Mouse (Mus musculus) midbrain, embryonic 11.5 days (tissue): ENCODE results near the gene Pip5k1b. TPM values are rescaled to one million over a fixed set of nuclear protein-coding genes. Genes with fewer than 3 reads are reported as not detected.

Experiments used
- ATAC-seq: fragments of 200-750 bp; cut with Nextera tagmentation; 2 replicates; pipeline ENCODE4 v1.8.0; 2017; ENCODE audit warnings: moderate TSS enrichment, moderate library complexity; ENCODE audit not compliant: low FRiP score
- DNase-seq: peaks from one replicate; pipeline ENCODE4 v3.0.0; 2015; ENCODE audit warnings: low spot score; ENCODE audit errors: missing footprints
- H3K27ac ChIP-seq: fragments of 300-500 bp; sonication (generic); 2 replicates; pipeline ENCODE4 v1.5.1; 2014; ENCODE audit warnings: low read depth, low read length
- H3K27me3 ChIP-seq: fragments of 300-500 bp; sonication (generic); 2 replicates; pipeline ENCODE4 v1.6.1; 2014; ENCODE audit warnings: mild to moderate bottlenecking, low read length, moderate library complexity, mixed read lengths; ENCODE audit not compliant: control insufficient read depth, insufficient read depth
- H3K36me3 ChIP-seq: fragments of 300-500 bp; sonication (generic); 2 replicates; pipeline ENCODE4 v1.6.1; 2014; ENCODE audit warnings: mild to moderate bottlenecking, low read length, moderate library complexity, mixed read lengths; ENCODE audit not compliant: control insufficient read depth, insufficient read depth
- H3K4me1 ChIP-seq: fragments of 300-500 bp; sonication (generic); 2 replicates; pipeline ENCODE4 v1.6.1; 2014; ENCODE audit warnings: low read length; ENCODE audit not compliant: control insufficient read depth, insufficient read depth
- H3K4me2 ChIP-seq: fragments of 300-500 bp; sonication (generic); 2 replicates; pipeline ENCODE4 v1.6.1; 2014; ENCODE audit warnings: mild to moderate bottlenecking, moderate library complexity
- H3K4me3 ChIP-seq: fragments of 300-500 bp; sonication (generic); 2 replicates; pipeline ENCODE4 v1.5.1; 2014; ENCODE audit warnings: low read depth, low read length
- H3K9ac ChIP-seq: fragments of 300-500 bp; sonication (generic); 2 replicates; pipeline ENCODE4 v1.6.1; 2014; ENCODE audit warnings: low read length
- H3K9me3 ChIP-seq: fragments of 300-500 bp; sonication (generic); 2 replicates; pipeline ENCODE4 v1.6.1; 2016; ENCODE audit warnings: low read length; ENCODE audit not compliant: control insufficient read depth
- WGBS: fragments of 180-500 bp; shearing (Covaris S2); extraction: QIAGEN DNeasy Blood & Tissue Kit; methylation state at CpG from one replicate; pipeline ENCODE4 v1.1.7; 2014; 5-methylcytosine and 5-hydroxymethylcytosine counted together
- polyA plus RNA-seq: library from polyadenylated mRNA; unstranded; fragments of >200 nt; fragmentation: Nextera tagmentation; extraction: Ambion mirVana; gene quantifications from 2 replicates; pipeline ENCODE4 v1.2.1, GENCODE M21; 2014

Pip5k1b gene
- polyA plus RNA-seq, 1 experiment from 2014 or later, result 2.3 TPM

DNA sequence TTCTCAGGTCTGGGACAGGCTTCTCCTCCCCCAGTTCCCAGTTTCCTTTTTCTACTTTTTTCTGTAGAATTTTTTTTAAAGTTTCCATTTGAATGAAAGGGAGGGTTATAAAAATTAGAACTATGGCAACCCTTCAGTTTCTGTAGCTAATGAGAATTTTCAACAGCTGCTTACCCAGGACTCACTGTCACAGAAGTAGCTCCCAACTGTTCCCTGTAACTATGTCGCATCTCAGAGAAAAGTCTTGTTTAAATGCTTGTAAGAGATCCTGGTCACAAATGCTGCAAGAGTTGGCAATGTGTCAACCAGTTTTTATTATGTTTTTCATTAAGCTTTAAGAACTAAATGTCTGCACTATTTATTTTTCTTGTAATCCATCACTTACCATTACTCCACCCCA lies 188.9 kb downstream of the Pip5k1b start:
- Histone ChIP-seq H3K4me3 (no peak overlapping the region), H3K4me2 (no peak overlapping the region), H3K9me3 (no peaks in the 10 kb centered on the region), H3K36me3 (no peaks in the 10 kb centered on the region), H3K27me3 (no peaks in the 10 kb centered on the region), H3K27ac (no peak overlapping the region), H3K9ac (no peak overlapping the region), H3K4me1 (peaks cover 3% of the 10 kb centered on the region; the same call in 1 of the 2 replicates)
- no peak for ATAC-seq
- 94% methylated on average over 1 of the region's 1 CpGs for WGBS
- DNase-seq, result no peak

DNA sequence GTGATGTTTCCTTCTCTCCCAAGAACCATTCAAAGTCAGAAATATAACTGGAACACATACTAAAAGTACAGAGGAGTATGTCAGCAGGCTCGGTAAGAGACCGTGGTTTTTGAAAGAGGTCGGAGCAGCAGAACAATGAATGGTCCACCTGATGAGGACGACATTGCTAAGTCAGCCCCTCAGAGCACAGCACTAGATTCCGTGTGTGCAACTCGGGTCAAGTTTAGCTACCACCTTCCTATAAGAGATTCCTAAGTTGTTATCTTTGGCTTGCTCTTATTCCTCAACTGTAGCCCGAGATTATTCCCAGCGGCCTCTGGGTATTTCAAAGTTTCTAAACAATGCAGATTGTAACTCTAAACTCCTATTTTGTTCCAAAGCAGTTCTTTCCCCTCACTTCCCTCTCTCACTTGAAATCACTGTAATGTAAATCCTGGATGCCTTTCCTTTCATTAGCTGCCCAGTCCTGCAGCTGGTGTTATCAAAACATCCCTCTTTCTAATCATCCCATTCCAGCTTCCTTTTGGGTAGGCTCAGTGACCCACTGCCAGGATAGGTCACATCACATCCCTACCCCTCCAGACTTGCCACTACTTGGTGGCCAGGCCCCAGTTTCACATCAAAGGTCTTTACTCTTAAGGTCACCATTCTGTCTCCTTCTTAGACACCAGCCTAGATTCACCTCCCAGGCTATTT lies 192.9 kb downstream of the Pip5k1b start:
- no peak overlapping the region for H3K4me2 ChIP-seq
- H3K9ac ChIP-seq, result no peak overlapping the region
- no peak for ATAC-seq
- H3K27me3 ChIP-seq, result no peaks in the 10 kb centered on the region
- H3K27ac ChIP-seq, result no peak overlapping the region
- no peaks in the 10 kb centered on the region for H3K36me3 ChIP-seq
- DNase-seq, result no peak
- no peaks in the 10 kb centered on the region for H3K4me1 ChIP-seq
- 70% methylated on average over 8 of the region's 8 CpGs for WGBS
- no peak overlapping the region for H3K4me3 ChIP-seq
- no peaks in the 10 kb centered on the region for H3K9me3 ChIP-seq

DNA sequence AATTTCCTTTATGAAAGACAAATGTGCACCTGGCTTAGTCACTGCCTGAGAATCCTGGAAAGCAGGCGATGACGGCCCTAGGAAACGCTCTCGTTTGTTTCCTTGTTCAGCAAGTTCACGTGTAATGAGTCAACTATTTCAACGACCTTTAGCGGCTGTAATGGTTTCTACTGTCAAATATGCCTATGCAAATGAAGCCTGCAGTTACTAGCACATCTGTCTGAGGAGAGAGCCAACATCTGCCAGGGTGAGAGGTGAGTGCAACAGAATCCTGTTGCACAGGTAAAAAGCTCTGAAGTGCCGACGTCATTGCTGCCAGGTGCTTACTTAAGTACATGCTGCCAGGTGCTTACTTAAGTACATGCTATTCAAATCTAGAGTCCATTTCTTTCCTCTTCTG lies 196.4 kb downstream of the Pip5k1b start:
- H3K4me3 ChIP-seq, result no peak overlapping the region
- no peaks in the 10 kb centered on the region for H3K36me3 ChIP-seq
- no peaks in the 10 kb centered on the region for H3K4me1 ChIP-seq
- H3K9ac ChIP-seq, result no peak overlapping the region
- H3K4me2 ChIP-seq, result no peak overlapping the region
- DNase-seq (no peak), ATAC-seq (no peak)
- H3K27ac ChIP-seq, result no peak overlapping the region
- H3K27me3 ChIP-seq, result no peaks in the 10 kb centered on the region
- H3K9me3 ChIP-seq, result no peaks in the 10 kb centered on the region
- WGBS, result 92% methylated on average over 9 of the region's 9 CpGs

- ATAC-seq (no peak), DNase-seq (no peak)
- 76% methylated on average over 5 of the region's 5 CpGs for WGBS
- H3K4me1 ChIP-seq, result no peaks in the 10 kb centered on the region
- H3K9me3 ChIP-seq, result no peaks in the 10 kb centered on the region
- H3K4me3 ChIP-seq, result no peak overlapping the region
- no peak overlapping the region for H3K27ac ChIP-seq
- no peaks in the 10 kb centered on the region for H3K27me3 ChIP-seq
- no peak overlapping the region for H3K9ac ChIP-seq
- H3K36me3 ChIP-seq, result no peaks in the 10 kb centered on the region
- no peak overlapping the region for H3K4me2 ChIP-seq
Observed at GRCm38 (mm10) chr19:24352298-24352959, 203.2 kb downstream of the Pip5k1b start.

- H3K4me2 ChIP-seq, result no peak overlapping the region
- no peaks in the 10 kb centered on the region for H3K9me3 ChIP-seq
- no peak overlapping the region for H3K4me3 ChIP-seq
- no peak for ATAC-seq
- WGBS, result 93% methylated on average over 8 of the region's 8 CpGs
- no peaks in the 10 kb centered on the region for H3K36me3 ChIP-seq
- no peak overlapping the region for H3K27ac ChIP-seq
- no peak for DNase-seq
- no peak overlapping the region for H3K9ac ChIP-seq
- H3K27me3 ChIP-seq, result no peaks in the 10 kb centered on the region
- no peaks in the 10 kb centered on the region for H3K4me1 ChIP-seq
Observed at GRCm38 (mm10) chr19:24344501-24344900, 211.2 kb downstream of the Pip5k1b start.

- Histone ChIP-seq H3K36me3 (no peaks in the 10 kb centered on the region), H3K4me1 (no peaks in the 10 kb centered on the region), H3K27ac (no peak overlapping the region), H3K4me2 (no peak overlapping the region), H3K4me3 (no peak overlapping the region), H3K27me3 (no peaks in the 10 kb centered on the region), H3K9me3 (no peaks in the 10 kb centered on the region), H3K9ac (no peak overlapping the region)
- ATAC-seq, result no peak
- DNase-seq, result no peak
- WGBS, result 89% methylated on average over 5 of the region's 5 CpGs
Observed at GRCm38 (mm10) chr19:24342786-24343185, 212.9 kb downstream of the Pip5k1b start.

GRCm38 (mm10) chr19:24336370-24337076 lies 219.1 kb downstream of the Pip5k1b start:
- ATAC-seq (no peak), DNase-seq (no peak)
- Histone ChIP-seq H3K36me3 (no peaks in the 10 kb centered on the region), H3K4me1 (no peaks in the 10 kb centered on the region), H3K4me3 (no peak overlapping the region), H3K27ac (no peak overlapping the region), H3K9ac (no peak overlapping the region), H3K27me3 (no peaks in the 10 kb centered on the region), H3K4me2 (no peak overlapping the region), H3K9me3 (no peaks in the 10 kb centered on the region)
- 75% methylated on average over 12 of the region's 12 CpGs for WGBS

DNA sequence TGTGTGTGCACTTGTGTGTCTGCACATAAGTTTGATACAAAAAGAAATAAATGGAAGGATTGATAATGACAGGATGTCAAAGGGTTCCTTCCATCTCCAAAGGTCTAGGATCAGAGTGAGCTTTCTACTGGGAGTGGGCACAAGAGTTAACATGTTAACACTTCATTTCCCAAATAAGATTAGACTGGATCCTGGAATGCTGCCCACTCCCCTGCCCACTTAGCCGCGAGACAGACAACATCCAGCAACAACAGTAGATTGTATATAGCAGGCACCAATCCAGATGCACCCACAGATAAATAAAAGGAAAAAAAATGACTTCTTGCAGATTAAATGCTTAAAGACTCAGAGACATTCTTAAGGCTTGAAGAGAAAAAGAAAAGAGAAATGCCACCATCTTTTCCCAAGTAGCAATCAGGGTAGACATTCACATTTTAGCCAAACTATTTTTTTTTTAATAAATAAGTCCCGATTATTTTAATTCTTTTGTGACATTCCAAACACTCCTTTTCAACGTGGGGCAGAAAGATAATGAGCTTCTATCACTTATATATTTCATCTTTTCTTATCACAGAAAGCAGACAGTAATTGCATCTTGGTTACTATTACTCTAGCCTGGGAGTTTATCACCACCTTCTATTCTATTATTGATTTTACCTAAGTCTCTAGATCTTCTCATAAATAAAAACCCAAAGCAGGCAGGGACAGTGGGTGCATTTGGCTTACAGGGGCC lies 219.9 kb downstream of the Pip5k1b start:
- no peak overlapping the region for H3K27ac ChIP-seq
- H3K4me3 ChIP-seq, result no peak overlapping the region
- no peaks in the 10 kb centered on the region for H3K36me3 ChIP-seq
- DNase-seq (no peak), ATAC-seq (no peak)
- WGBS, result 79% methylated on average over 4 of the region's 4 CpGs
- H3K9me3 ChIP-seq, result no peaks in the 10 kb centered on the region
- no peak overlapping the region for H3K9ac ChIP-seq
- no peaks in the 10 kb centered on the region for H3K4me1 ChIP-seq
- H3K27me3 ChIP-seq, result no peaks in the 10 kb centered on the region
- H3K4me2 ChIP-seq, result no peak overlapping the region

- WGBS, result 87% methylated on average over 5 of the region's 5 CpGs
- H3K4me1 ChIP-seq, result no peaks in the 10 kb centered on the region
- no peaks in the 10 kb centered on the region for H3K36me3 ChIP-seq
- no peaks in the 10 kb centered on the region for H3K27me3 ChIP-seq
- no peak for ATAC-seq
- DNase-seq, result no peak
- H3K4me2 ChIP-seq, result no peak overlapping the region
- no peak overlapping the region for H3K4me3 ChIP-seq
- no peaks in the 10 kb centered on the region for H3K9me3 ChIP-seq
- no peak overlapping the region for H3K27ac ChIP-seq
- H3K9ac ChIP-seq, result no peak overlapping the region
Observed at GRCm38 (mm10) chr19:24332956-24333355, 222.7 kb downstream of the Pip5k1b start.
